Mouse (Mus musculus): Measurements from ENCODE around the gene Pcsk2. TPM values are rescaled to one million over a fixed set of nuclear protein-coding genes. Genes with fewer than 3 reads are reported as not detected.

Gene Pcsk2
- polyA plus RNA-seq, 1 experiment from 2014 or later, result 4.5 TPM

DNA sequence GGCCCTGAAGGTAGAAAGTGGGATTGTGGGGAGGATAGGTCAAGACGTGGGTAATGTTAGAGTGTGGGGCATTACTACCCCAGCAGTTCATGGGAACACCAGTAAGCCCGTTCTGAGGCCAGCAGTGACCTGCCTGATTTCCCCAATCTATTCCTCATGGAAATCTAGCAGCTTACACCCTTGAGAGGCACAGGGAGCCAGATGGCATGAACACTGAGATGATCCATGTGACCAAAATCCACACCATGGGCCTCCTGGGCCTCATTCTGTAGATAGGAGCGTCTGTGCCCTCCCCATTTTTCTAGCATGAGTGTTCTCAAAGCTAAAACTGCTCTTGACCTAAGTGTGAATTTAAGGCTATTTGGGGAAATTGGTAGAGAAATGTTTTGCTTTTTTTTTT is 162.2 kb downstream of the Pcsk2 start:
- whole genome bisulfite sequencing, result 76% methylated on average over 3 of the region's 3 CpGs
- ATAC-seq (ENCODE audit: low FRiP score) (no peak), DNase-seq (ENCODE audit: low spot score) (no peak)
- no peak overlapping the region for H3K4me2 ChIP-seq (replicated peaks; ENCODE audit: low read depth, low read length)
- no peak overlapping the region for H3K9ac ChIP-seq (ENCODE audit: low read depth, low read length)
- H3K27me3 ChIP-seq (ENCODE audit: control insufficient read depth, insufficient read depth, low read length), result no peaks in the 10 kb centered on the region
- H3K9me3 ChIP-seq (ENCODE audit: control insufficient read depth, low read length), result no peaks in the 10 kb centered on the region
- no peak overlapping the region for H3K27ac ChIP-seq (ENCODE audit: low read depth, low read length)
- H3K36me3 ChIP-seq (ENCODE audit: control insufficient read depth, insufficient read depth, low read length), result no peaks in the 10 kb centered on the region
- H3K4me1 ChIP-seq (replicated peaks; ENCODE audit: control insufficient read depth, insufficient read depth, low read length), result no peaks in the 10 kb centered on the region
- H3K4me3 ChIP-seq (ENCODE audit: low read depth, low read length), result no peak overlapping the region

DNA sequence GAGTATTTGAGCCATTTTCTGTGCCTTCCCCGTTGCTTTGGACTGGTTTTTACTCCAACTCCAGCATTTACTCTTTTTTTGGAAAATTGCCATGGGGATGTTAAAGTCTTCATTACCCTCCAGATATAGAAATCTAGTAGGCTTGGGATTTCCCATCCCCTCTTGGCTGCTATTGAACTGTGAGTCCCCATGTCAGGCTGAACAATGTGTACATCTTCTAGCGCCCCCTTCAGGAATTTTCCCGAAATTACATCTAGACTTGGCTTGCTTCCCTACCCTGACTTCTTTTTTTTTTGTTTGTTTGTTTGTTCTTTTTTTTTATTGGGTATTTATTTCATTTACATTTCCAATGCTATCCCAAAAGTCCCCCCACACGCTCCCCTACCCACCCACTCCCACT is 163.3 kb downstream of the Pcsk2 start:
- H3K4me1 ChIP-seq (replicated peaks; ENCODE audit: control insufficient read depth, insufficient read depth, low read length), result no peaks in the 10 kb centered on the region
- no peaks in the 10 kb centered on the region for H3K27me3 ChIP-seq (ENCODE audit: control insufficient read depth, insufficient read depth, low read length)
- no peaks in the 10 kb centered on the region for H3K36me3 ChIP-seq (ENCODE audit: control insufficient read depth, insufficient read depth, low read length)
- 33% methylated on average over 4 of the region's 4 CpGs for WGBS
- no peak overlapping the region for H3K4me2 ChIP-seq (replicated peaks; ENCODE audit: low read depth, low read length)
- ATAC-seq (ENCODE audit: low FRiP score) (no peak), DNase-seq (ENCODE audit: low spot score) (no peak)
- H3K9me3 ChIP-seq (ENCODE audit: control insufficient read depth, low read length), result no peaks in the 10 kb centered on the region
- no peak overlapping the region for H3K4me3 ChIP-seq (ENCODE audit: low read depth, low read length)
- H3K27ac ChIP-seq (ENCODE audit: low read depth, low read length), result no peak overlapping the region
- H3K9ac ChIP-seq (ENCODE audit: low read depth, low read length), result no peak overlapping the region

DNA sequence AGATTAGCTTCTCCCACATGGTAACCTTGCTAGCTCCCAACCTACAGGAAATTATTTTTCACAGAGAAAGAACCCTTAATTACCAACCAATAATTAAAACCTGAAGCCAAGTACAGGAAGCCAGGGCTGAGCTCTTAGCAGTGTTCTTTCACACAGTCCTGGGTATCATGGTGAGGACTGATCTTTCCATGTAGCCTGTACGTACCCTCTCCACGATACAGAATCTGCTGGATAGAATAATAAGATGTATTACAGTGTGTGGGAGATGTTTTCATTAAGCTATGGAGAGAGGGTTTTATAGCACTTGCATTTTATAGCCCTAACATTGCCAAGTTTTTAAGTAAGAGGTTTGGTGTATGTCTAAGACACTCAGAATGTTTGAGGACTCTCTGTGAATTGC is 164.0 kb downstream of the Pcsk2 start:
- Histone ChIP-seq H3K4me2 (replicated peaks; ENCODE audit: low read depth, low read length) (no peak overlapping the region), H3K9me3 (ENCODE audit: control insufficient read depth, low read length) (no peaks in the 10 kb centered on the region), H3K27ac (ENCODE audit: low read depth, low read length) (no peak overlapping the region), H3K4me3 (ENCODE audit: low read depth, low read length) (no peak overlapping the region), H3K36me3 (ENCODE audit: control insufficient read depth, insufficient read depth, low read length) (no peaks in the 10 kb centered on the region), H3K9ac (ENCODE audit: low read depth, low read length) (no peak overlapping the region), H3K4me1 (replicated peaks; ENCODE audit: control insufficient read depth, insufficient read depth, low read length) (no peaks in the 10 kb centered on the region), H3K27me3 (ENCODE audit: control insufficient read depth, insufficient read depth, low read length) (no peaks in the 10 kb centered on the region)
- 85% methylated on average over 2 of the region's 2 CpGs for WGBS
- ATAC-seq (ENCODE audit: low FRiP score), result no peak
- DNase-seq (ENCODE audit: low spot score), result no peak

DNA sequence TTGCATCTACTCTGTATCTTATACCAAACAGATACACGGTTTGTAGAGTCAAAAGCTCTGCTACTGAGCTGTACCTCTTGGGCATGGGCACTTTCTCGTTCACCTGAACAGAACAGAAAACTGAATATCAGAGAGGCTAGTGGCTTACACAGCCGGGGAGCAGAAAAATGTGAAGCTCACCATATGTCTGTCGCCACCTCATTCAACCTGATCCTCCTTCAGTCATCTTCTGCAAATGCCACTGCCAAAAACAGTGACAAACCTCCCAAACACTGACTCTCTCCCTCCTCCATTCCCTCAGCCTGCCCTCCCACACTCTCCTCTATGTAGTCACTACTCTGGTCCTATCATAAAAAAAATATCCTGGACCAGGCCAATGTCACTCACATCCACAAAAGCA is 165.9 kb downstream of the Pcsk2 start:
- ATAC-seq (ENCODE audit: low FRiP score) (no peak), DNase-seq (ENCODE audit: low spot score) (no peak)
- Histone ChIP-seq H3K36me3 (ENCODE audit: control insufficient read depth, insufficient read depth, low read length) (no peaks in the 10 kb centered on the region), H3K4me3 (ENCODE audit: low read depth, low read length) (no peak overlapping the region), H3K4me2 (replicated peaks; ENCODE audit: low read depth, low read length) (no peak overlapping the region), H3K4me1 (replicated peaks; ENCODE audit: control insufficient read depth, insufficient read depth, low read length) (no peaks in the 10 kb centered on the region), H3K9ac (ENCODE audit: low read depth, low read length) (no peak overlapping the region), H3K9me3 (ENCODE audit: control insufficient read depth, low read length) (no peaks in the 10 kb centered on the region), H3K27me3 (ENCODE audit: control insufficient read depth, insufficient read depth, low read length) (no peaks in the 10 kb centered on the region), H3K27ac (ENCODE audit: low read depth, low read length) (no peak overlapping the region)
- WGBS, result 84% methylated on average over 4 of the region's 4 CpGs

DNA sequence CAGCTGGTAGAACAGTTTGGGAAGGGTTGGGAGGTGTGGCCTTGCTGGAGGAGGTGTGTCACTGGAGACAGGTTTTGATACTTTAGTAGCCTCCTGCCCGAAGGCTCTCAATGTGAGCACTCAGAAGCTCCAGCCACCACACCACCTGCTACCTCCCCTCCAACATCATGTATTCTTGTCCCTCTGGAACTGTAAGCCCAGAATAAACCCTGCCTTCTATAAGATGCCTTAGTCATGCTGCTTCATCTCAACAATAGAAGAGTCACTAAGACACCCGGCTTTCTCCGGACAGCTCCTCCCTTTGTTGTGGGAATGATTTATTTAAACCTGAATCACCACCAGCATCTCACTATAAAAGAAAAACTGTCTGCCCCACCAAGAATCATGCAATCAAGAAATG is 166.9 kb downstream of the Pcsk2 start:
- H3K4me1 ChIP-seq (replicated peaks; ENCODE audit: control insufficient read depth, insufficient read depth, low read length), result no peaks in the 10 kb centered on the region
- 73% methylated on average over 3 of the region's 3 CpGs for WGBS
- no peak overlapping the region for H3K4me2 ChIP-seq (replicated peaks; ENCODE audit: low read depth, low read length)
- no peak overlapping the region for H3K4me3 ChIP-seq (ENCODE audit: low read depth, low read length)
- no peak overlapping the region for H3K27ac ChIP-seq (ENCODE audit: low read depth, low read length)
- H3K36me3 ChIP-seq (ENCODE audit: control insufficient read depth, insufficient read depth, low read length), result no peaks in the 10 kb centered on the region
- H3K9me3 ChIP-seq (ENCODE audit: control insufficient read depth, low read length), result no peaks in the 10 kb centered on the region
- H3K9ac ChIP-seq (ENCODE audit: low read depth, low read length), result no peak overlapping the region
- no peaks in the 10 kb centered on the region for H3K27me3 ChIP-seq (ENCODE audit: control insufficient read depth, insufficient read depth, low read length)
- ATAC-seq (ENCODE audit: low FRiP score) (no peak), DNase-seq (ENCODE audit: low spot score) (no peak)

DNA sequence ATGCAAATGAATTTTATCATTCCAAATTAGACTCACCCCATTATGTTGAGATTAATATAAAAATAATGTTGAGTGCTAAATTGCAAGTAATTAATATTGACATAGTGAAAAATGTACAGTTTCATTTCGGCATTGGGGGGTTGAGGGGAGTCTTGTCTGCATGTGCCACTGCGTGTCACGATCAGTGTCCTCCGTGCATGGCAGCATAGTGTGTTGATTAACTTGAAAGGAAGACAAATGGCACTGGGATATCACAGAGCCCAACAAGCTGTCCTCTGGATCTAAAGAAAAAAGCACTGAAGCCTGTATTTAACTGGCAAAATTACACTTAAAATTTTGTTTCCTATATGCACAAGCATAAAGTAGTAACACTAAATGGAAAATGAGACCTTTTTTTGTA is 167.9 kb downstream of the Pcsk2 start:
- Histone ChIP-seq H3K27ac (ENCODE audit: low read depth, low read length) (no peak overlapping the region), H3K9ac (ENCODE audit: low read depth, low read length) (no peak overlapping the region), H3K4me2 (replicated peaks; ENCODE audit: low read depth, low read length) (no peak overlapping the region), H3K36me3 (ENCODE audit: control insufficient read depth, insufficient read depth, low read length) (no peaks in the 10 kb centered on the region), H3K27me3 (ENCODE audit: control insufficient read depth, insufficient read depth, low read length) (no peaks in the 10 kb centered on the region), H3K9me3 (ENCODE audit: control insufficient read depth, low read length) (no peaks in the 10 kb centered on the region), H3K4me1 (replicated peaks; ENCODE audit: control insufficient read depth, insufficient read depth, low read length) (no peaks in the 10 kb centered on the region), H3K4me3 (ENCODE audit: low read depth, low read length) (no peak overlapping the region)
- 69% methylated on average over 4 of the region's 4 CpGs for WGBS
- DNase-seq (ENCODE audit: low spot score) (no peak), ATAC-seq (ENCODE audit: low FRiP score) (peak; percentile 56; the same call in 1 of the 2 replicates)

DNA sequence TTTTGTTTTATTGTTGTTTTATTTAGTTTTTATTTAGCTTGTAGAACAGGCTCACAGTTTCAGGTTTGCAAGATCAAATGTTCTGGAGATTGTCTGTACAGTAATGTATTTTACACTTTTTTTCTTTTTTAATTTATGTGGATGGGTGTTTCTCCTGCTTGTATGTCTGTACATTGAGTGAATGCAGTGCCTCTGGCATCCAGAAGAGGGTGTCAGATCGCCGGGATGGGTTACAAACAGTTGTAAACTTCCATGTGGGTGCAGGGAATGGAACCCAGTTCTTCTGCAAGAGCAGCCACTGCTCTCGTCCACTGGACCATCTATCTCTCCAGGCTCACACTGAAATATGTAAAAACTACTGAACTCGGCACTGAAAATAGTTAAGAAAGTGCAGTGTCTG is 169.2 kb downstream of the Pcsk2 start:
- no peak for DNase-seq (ENCODE audit: low spot score)
- WGBS, result 70% methylated on average over 4 of the region's 4 CpGs
- H3K9ac ChIP-seq (ENCODE audit: low read depth, low read length), result no peak overlapping the region
- no peak overlapping the region for H3K4me2 ChIP-seq (replicated peaks; ENCODE audit: low read depth, low read length)
- no peaks in the 10 kb centered on the region for H3K27me3 ChIP-seq (ENCODE audit: control insufficient read depth, insufficient read depth, low read length)
- no peaks in the 10 kb centered on the region for H3K36me3 ChIP-seq (ENCODE audit: control insufficient read depth, insufficient read depth, low read length)
- ATAC-seq (ENCODE audit: low FRiP score), result no peak
- no peaks in the 10 kb centered on the region for H3K9me3 ChIP-seq (ENCODE audit: control insufficient read depth, low read length)
- no peak overlapping the region for H3K4me3 ChIP-seq (ENCODE audit: low read depth, low read length)
- no peak overlapping the region for H3K27ac ChIP-seq (ENCODE audit: low read depth, low read length)
- H3K4me1 ChIP-seq (replicated peaks; ENCODE audit: control insufficient read depth, insufficient read depth, low read length), result no peaks in the 10 kb centered on the region

DNA sequence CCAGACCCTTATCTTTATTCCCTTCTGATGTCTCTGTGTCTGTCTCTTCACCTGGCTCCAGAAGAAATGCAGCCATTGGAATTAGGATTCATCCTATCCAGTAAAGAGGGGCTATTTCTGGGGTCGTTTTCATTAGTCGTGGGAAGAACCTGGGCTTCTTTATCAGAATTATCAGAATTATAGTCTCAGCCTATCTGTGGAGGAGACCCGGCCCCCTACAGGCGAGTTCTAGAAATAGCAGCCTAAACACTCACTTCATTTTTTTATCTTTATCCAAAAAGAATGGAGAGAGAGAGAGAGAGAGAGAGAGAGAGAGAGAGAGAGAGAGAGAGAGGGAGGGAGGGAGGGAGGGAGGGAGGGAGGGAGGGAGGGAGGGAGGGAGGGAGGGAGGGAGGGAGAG is 177.3 kb downstream of the Pcsk2 start:
- no peak overlapping the region for H3K27ac ChIP-seq (ENCODE audit: low read depth, low read length)
- no peaks in the 10 kb centered on the region for H3K4me1 ChIP-seq (replicated peaks; ENCODE audit: control insufficient read depth, insufficient read depth, low read length)
- H3K4me2 ChIP-seq (replicated peaks; ENCODE audit: low read depth, low read length), result no peak overlapping the region
- ATAC-seq (ENCODE audit: low FRiP score) (no peak), DNase-seq (ENCODE audit: low spot score) (peak; percentile 24)
- no peaks in the 10 kb centered on the region for H3K9me3 ChIP-seq (ENCODE audit: control insufficient read depth, low read length)
- H3K9ac ChIP-seq (ENCODE audit: low read depth, low read length), result no peak overlapping the region
- no peaks in the 10 kb centered on the region for H3K36me3 ChIP-seq (ENCODE audit: control insufficient read depth, insufficient read depth, low read length)
- no peak overlapping the region for H3K4me3 ChIP-seq (ENCODE audit: low read depth, low read length)
- H3K27me3 ChIP-seq (ENCODE audit: control insufficient read depth, insufficient read depth, low read length), result no peaks in the 10 kb centered on the region
- WGBS, result 24% methylated on average over 4 of the region's 4 CpGs

DNA sequence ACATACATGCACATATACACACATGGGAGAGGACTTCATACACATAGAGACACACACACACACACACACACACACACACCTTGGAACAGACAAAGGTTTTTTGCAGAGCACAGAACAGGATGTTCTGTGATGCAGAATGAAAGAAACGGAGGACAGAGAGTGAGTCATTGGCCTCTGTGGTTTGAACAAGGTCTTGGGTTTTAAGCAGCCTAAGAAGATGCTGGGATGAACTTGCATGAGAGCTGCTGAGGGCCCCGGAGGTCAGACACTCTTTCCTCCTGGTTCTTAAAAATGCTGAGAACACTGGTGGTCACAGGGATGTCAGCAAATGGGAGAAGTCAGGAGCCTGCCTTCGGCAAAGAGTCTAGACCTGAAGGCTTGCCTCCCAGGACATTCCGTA is 178.1 kb downstream of the Pcsk2 start:
- no peak overlapping the region for H3K9ac ChIP-seq (ENCODE audit: low read depth, low read length)
- no peaks in the 10 kb centered on the region for H3K9me3 ChIP-seq (ENCODE audit: control insufficient read depth, low read length)
- H3K4me3 ChIP-seq (ENCODE audit: low read depth, low read length), result no peak overlapping the region
- no peak overlapping the region for H3K27ac ChIP-seq (ENCODE audit: low read depth, low read length)
- no peaks in the 10 kb centered on the region for H3K36me3 ChIP-seq (ENCODE audit: control insufficient read depth, insufficient read depth, low read length)
- 91% methylated on average over 4 of the region's 4 CpGs for WGBS
- ATAC-seq (ENCODE audit: low FRiP score) (no peak), DNase-seq (ENCODE audit: low spot score) (no peak)
- no peak overlapping the region for H3K4me2 ChIP-seq (replicated peaks; ENCODE audit: low read depth, low read length)
- H3K27me3 ChIP-seq (ENCODE audit: control insufficient read depth, insufficient read depth, low read length), result no peaks in the 10 kb centered on the region
- H3K4me1 ChIP-seq (replicated peaks; ENCODE audit: control insufficient read depth, insufficient read depth, low read length), result no peaks in the 10 kb centered on the region
